Mouse (Mus musculus) heart, embryonic 15.5 days (tissue): Measurements from ENCODE around the gene Rnf217. TPM values are rescaled to one million over a fixed set of nuclear protein-coding genes. Genes with fewer than 3 reads are reported as not detected.

Experiments
- ATAC-seq: fragments of 200-750 bp; cut with Nextera tagmentation; replicated peaks from 2 replicates; pipeline ENCODE4 v1.8.0; 2017; ENCODE audit warnings: low read depth, moderate TSS enrichment; ENCODE audit not compliant: insufficient number of reproducible peaks, insufficient read depth, low FRiP score
- H3K27ac ChIP-seq: fragments of 300-500 bp; sonication (generic); 2 replicates; pipeline ENCODE4 v1.5.1; 2015; ENCODE audit warnings: mild to moderate bottlenecking, inconsistent platforms
- H3K27me3 ChIP-seq: fragments of 300-500 bp; sonication (generic); 2 replicates; pipeline ENCODE4 v1.6.1; 2015; ENCODE audit warnings: inconsistent platforms
- H3K36me3 ChIP-seq: fragments of 300-500 bp; sonication (generic); 2 replicates; pipeline ENCODE4 v1.6.1; 2015; ENCODE audit warnings: mild to moderate bottlenecking, inconsistent platforms
- H3K4me1 ChIP-seq: fragments of 300-500 bp; sonication (generic); replicated peaks from 2 replicates; pipeline ENCODE4 v1.6.1; 2015; ENCODE audit warnings: inconsistent platforms
- H3K4me2 ChIP-seq: fragments of 300-500 bp; sonication (generic); 2 replicates; pipeline ENCODE4 v1.6.1; 2015; ENCODE audit warnings: inconsistent platforms, mild to moderate bottlenecking, moderate library complexity
- H3K4me3 ChIP-seq: fragments of 300-500 bp; sonication (generic); 2 replicates; pipeline ENCODE4 v1.5.1; 2015; ENCODE audit warnings: mild to moderate bottlenecking, inconsistent platforms
- H3K9ac ChIP-seq: fragments of 300-500 bp; sonication (generic); 2 replicates; pipeline ENCODE4 v1.6.1; 2015; ENCODE audit warnings: mild to moderate bottlenecking, inconsistent platforms
- H3K9me3 ChIP-seq: fragments of 300-500 bp; sonication (generic); replicated peaks from 2 replicates; pipeline ENCODE4 v1.6.1; 2016; ENCODE audit warnings: inconsistent platforms
- WGBS: fragments of 180-500 bp; shearing (Covaris S2); methylation state at CpG from one replicate; pipeline ENCODE4 v1.1.7; 2015; ENCODE audit warnings: mixed read lengths; 5-methylcytosine and 5-hydroxymethylcytosine counted together
- polyA plus RNA-seq: library from polyadenylated mRNA; unstranded; fragments of >200 nt; fragmentation: Nextera tagmentation; extraction: Ambion mirVana; gene quantifications from 2 replicates; pipeline ENCODE4 v1.2.1, GENCODE M21; 2015

Gene Rnf217
- polyA plus RNA-seq, 1 experiment from 2014 or later: 0.88 TPM

DNA sequence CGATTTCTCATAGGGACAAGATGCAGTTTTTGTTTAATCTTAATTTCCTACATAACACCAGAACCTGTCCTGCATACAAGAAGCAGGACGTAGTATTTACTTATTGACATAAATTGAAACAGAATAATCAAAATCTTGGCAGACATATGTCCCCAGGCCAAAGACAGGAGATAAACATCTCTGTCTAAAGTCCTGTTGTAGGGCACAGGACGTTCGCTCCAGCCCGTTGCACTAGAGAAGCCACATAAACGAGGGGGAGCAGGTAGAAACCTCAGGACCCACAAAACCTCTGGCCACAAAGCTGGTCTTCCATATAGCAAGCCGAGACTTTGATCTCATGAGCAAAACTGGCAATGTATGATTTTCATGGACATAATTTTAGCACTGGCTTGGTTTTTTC, 57.1 kb downstream of the Rnf217 start:
- Histone ChIP-seq H3K9ac (no peak overlapping the region), H3K27ac (no peak overlapping the region), H3K9me3 (no peaks in the 10 kb centered on the region), H3K4me2 (no peak overlapping the region), H3K4me1 (no peaks in the 10 kb centered on the region), H3K36me3 (no peaks in the 10 kb centered on the region), H3K4me3 (no peak overlapping the region), H3K27me3 (no peaks in the 10 kb centered on the region)
- 73% methylated on average over 7 of the region's 7 CpGs for WGBS
- no peak for ATAC-seq

DNA sequence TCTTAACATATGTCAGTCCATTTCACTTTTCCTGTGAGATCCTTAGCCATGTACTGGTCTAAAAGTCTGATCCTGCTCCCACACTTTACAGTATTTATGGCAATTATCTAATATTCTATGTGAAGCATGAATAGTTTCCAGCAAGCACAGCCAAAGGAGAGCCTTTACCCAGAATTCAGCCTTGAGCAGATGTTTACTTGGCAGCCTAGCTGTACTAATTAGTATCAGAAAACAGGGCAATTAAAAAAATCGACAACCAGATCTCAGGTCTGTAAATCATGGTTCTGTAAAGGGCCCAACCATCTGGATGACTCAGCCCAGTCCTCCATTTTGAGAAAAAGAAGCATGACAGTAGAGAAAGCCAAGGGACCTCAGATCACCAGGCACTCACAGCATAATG, 57.6 kb downstream of the Rnf217 start:
- Histone ChIP-seq H3K4me1 (no peaks in the 10 kb centered on the region), H3K9ac (no peak overlapping the region), H3K9me3 (no peaks in the 10 kb centered on the region), H3K36me3 (no peaks in the 10 kb centered on the region), H3K4me2 (no peak overlapping the region), H3K27me3 (no peaks in the 10 kb centered on the region), H3K27ac (no peak overlapping the region), H3K4me3 (no peak overlapping the region)
- WGBS: 80% methylated on average over 1 of the region's 1 CpGs
- ATAC-seq: no peak

DNA sequence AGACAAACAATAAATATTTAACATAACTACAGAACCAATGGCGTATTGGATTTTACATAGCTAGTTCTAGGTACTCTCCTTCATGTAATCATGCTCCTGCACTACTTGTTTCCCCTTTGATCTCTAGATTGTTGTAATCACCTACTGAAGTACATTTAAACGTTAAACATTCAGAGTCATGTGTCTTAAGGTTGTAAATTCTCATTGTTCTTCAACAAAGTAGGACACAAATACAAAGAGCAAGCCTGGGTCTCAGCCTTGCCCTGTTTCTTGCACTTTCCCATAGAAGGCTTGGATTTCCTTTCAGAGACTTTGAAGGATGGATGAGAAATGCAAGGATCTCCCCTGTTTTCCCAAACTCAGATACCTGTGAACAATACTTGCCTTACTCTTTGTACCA, 61.8 kb downstream of the Rnf217 start:
- Histone ChIP-seq H3K27ac (no peak overlapping the region), H3K9me3 (no peaks in the 10 kb centered on the region), H3K36me3 (no peaks in the 10 kb centered on the region), H3K4me1 (0 out of 2 replicates have a peak, but pooled peaks cover 2% of the 10 kb centered on the region), H3K9ac (no peak overlapping the region), H3K27me3 (no peaks in the 10 kb centered on the region), H3K4me2 (no peak overlapping the region), H3K4me3 (no peak overlapping the region)
- 58% methylated on average over 2 of the region's 2 CpGs for WGBS
- no peak for ATAC-seq

GRCm38 (mm10) chr10:31544149-31544942, 64.6 kb downstream of the Rnf217 start:
- Histone ChIP-seq H3K4me2 (no peak overlapping the region), H3K9me3 (no peaks in the 10 kb centered on the region), H3K36me3 (no peaks in the 10 kb centered on the region), H3K4me1 (0 out of 2 replicates have a peak, but pooled peaks cover 2% of the 10 kb centered on the region), H3K27ac (no peak overlapping the region), H3K4me3 (no peak overlapping the region), H3K9ac (no peak overlapping the region), H3K27me3 (no peaks in the 10 kb centered on the region)
- ATAC-seq: no peak
- 84% methylated on average over 6 of the region's 6 CpGs for WGBS

DNA sequence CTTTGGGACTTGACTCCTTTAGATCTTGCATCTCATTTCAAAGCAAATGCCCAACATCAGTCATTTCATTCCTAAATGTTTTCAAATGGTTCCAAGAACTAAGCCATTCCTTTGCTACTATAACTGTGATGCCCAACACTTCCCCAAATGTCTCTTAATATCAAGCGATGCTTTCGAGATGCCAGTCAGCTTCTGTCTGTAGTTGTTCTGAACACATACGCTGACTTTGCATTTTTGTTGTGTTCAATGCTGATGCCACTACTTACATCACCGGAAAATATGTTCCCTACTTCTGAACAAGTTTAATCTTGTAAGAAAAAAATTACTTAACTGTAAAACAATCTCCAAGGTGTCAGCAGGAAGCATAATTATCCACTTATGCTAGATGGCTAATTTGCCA, 68.5 kb downstream of the Rnf217 start:
- H3K4me1 ChIP-seq: peaks cover 15% of the 10 kb centered on the region
- no peak overlapping the region for H3K4me2 ChIP-seq
- H3K9me3 ChIP-seq: no peaks in the 10 kb centered on the region
- H3K27ac ChIP-seq: no peak overlapping the region
- WGBS: 90% methylated on average over 4 of the region's 4 CpGs
- no peaks in the 10 kb centered on the region for H3K27me3 ChIP-seq
- H3K4me3 ChIP-seq: no peak overlapping the region
- no peaks in the 10 kb centered on the region for H3K36me3 ChIP-seq
- no peak for ATAC-seq
- H3K9ac ChIP-seq: no peak overlapping the region

GRCm38 (mm10) chr10:31539351-31539750, 69.6 kb downstream of the Rnf217 start:
- Histone ChIP-seq H3K9ac (no peak overlapping the region), H3K27ac (no peak overlapping the region), H3K4me2 (no peak overlapping the region), H3K27me3 (no peaks in the 10 kb centered on the region), H3K4me1 (peaks cover 15% of the 10 kb centered on the region), H3K4me3 (no peak overlapping the region), H3K9me3 (no peaks in the 10 kb centered on the region), H3K36me3 (no peaks in the 10 kb centered on the region)
- WGBS: 83% methylated on average over 2 of the region's 2 CpGs
- ATAC-seq: no peak

DNA sequence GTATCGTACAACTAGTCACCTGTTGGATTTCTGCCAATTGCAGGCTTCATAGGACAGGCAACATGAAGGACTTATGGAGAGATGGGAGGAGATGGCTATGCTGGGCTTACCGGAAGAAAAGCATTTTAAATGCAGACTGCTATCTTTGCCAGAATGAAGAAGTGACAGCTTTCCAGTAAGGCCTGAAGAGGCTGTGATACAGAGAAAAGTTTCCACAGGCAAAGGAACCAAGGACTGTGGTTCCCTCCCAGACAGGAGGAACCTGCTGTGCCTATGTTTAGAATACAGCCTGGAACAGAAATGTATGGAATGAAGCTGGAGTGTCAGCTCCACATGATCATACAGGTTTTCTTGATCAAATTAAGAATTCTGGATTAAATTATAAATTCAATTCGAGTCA, 70.3 kb downstream of the Rnf217 start:
- Histone ChIP-seq H3K9me3 (no peaks in the 10 kb centered on the region), H3K27me3 (no peaks in the 10 kb centered on the region), H3K9ac (no peak overlapping the region), H3K27ac (peak overlapping the region; percentile 34; the same call in 1 of the 2 replicates), H3K36me3 (no peaks in the 10 kb centered on the region), H3K4me3 (no peak overlapping the region), H3K4me1 (peaks cover 15% of the 10 kb centered on the region), H3K4me2 (no peak overlapping the region)
- WGBS: 57% methylated on average over 3 of the region's 3 CpGs
- no peak for ATAC-seq

DNA sequence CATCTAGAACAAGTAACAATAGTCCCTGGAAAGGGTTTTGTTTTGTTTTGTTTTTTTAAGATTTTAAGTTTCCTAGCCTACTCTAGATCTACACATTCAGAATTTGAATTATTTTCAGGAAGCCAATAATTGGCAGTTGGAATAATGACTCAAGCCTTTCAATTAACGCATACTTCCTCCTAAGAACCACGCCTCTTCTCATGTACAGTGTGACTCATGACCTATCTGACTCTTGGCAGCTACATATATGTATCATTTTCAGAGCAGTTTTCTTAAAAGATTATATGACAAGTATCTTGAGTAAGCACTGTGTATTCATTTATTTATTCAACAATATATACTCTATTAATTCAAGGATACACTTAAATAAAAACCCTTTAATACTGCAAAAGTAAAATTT, 70.7 kb downstream of the Rnf217 start:
- Histone ChIP-seq H3K9me3 (no peaks in the 10 kb centered on the region), H3K4me1 (peaks cover 15% of the 10 kb centered on the region), H3K27ac (no peak overlapping the region), H3K27me3 (no peaks in the 10 kb centered on the region), H3K36me3 (no peaks in the 10 kb centered on the region), H3K4me3 (no peak overlapping the region), H3K4me2 (no peak overlapping the region), H3K9ac (no peak overlapping the region)
- 78% methylated on average over 2 of the region's 2 CpGs for WGBS
- ATAC-seq: no peak

DNA sequence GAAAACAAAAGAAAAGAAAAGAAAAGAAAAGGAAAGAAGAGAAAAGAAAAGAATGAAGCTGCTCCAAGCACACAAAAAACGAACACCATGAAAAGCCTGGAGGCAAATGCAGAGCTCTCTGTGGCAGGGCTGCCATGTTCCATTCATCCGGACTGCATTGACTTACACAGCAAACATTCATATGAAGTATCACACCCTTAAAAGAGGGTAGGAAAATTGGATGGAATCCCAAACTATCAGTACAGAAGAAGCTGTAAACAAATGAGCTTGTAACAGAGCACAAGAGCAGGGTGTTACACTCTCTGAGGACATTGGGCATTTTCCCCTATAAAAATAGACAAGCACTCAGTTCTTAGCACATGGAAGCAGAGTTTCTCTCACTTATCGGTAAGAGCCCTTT, 71.8 kb downstream of the Rnf217 start:
- no peak overlapping the region for H3K4me2 ChIP-seq
- H3K9me3 ChIP-seq: no peaks in the 10 kb centered on the region
- no peaks in the 10 kb centered on the region for H3K36me3 ChIP-seq
- no peaks in the 10 kb centered on the region for H3K27me3 ChIP-seq
- no peak for ATAC-seq
- no peak overlapping the region for H3K27ac ChIP-seq
- peaks cover 13% of the 10 kb centered on the region for H3K4me1 ChIP-seq
- H3K9ac ChIP-seq: no peak overlapping the region
- 63% methylated on average over 3 of the region's 3 CpGs for WGBS
- H3K4me3 ChIP-seq: no peak overlapping the region

DNA sequence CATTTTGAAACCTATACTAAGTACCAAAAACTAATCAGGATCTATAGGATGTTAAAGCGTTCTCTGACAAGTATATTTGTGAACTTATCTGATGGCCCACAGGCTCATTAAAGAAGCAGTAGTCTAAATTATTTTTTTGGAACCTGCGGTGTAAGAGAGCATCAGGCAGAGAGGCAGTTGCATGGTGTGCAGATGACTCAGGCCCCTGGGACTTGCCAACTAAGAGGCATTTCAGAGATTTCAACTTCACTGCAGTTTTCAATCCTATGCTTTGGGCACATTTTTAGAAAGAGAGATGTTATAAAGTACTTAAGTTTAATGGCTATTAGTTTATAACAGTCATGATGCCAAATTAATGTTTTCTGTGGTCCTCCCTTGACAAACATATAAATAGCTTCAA, 73.9 kb downstream of the Rnf217 start:
- no peaks in the 10 kb centered on the region for H3K27me3 ChIP-seq
- H3K4me3 ChIP-seq: no peak overlapping the region
- H3K9ac ChIP-seq: no peak overlapping the region
- H3K4me2 ChIP-seq: no peak overlapping the region
- no peak overlapping the region for H3K27ac ChIP-seq
- H3K9me3 ChIP-seq: no peaks in the 10 kb centered on the region
- ATAC-seq: no peak
- H3K36me3 ChIP-seq: no peaks in the 10 kb centered on the region
- H3K4me1 ChIP-seq: peaks cover 13% of the 10 kb centered on the region
- WGBS: 90% methylated on average over 2 of the region's 2 CpGs

DNA sequence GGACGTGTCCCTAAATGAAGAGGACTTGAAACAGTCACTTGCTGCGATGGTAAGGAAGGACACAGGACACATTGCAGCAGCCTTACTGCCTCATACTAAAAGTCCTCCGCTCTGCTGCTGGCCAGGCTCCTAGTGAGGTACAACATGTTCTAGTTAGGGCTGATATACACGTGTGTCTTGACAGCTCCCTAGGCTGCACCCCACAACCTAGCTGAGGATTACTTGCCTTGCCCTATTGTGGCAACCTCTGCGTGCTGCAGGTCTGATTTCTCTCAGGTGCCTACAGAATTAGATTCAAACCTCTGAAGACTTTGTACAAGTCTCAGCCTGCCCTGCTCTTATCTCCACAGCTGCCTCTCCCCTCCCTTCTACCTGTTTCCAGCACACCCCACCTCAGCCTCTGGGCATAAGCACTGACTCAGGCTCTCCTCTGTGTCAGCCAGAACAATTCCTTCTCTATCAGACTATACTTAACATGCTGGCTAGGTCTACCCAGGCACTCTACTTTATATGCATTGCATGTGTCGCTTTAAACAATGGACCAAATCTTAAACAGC, 75.6 kb downstream of the Rnf217 start:
- no peak for ATAC-seq
- H3K4me3 ChIP-seq: no peak overlapping the region
- no peaks in the 10 kb centered on the region for H3K36me3 ChIP-seq
- no peak overlapping the region for H3K4me2 ChIP-seq
- H3K4me1 ChIP-seq: peaks cover 7% of the 10 kb centered on the region
- no peak overlapping the region for H3K9ac ChIP-seq
- H3K27me3 ChIP-seq: no peaks in the 10 kb centered on the region
- H3K27ac ChIP-seq: no peak overlapping the region
- 80% methylated on average over 6 of the region's 6 CpGs for WGBS
- H3K9me3 ChIP-seq: no peaks in the 10 kb centered on the region

GRCm38 (mm10) chr10:31532782-31533181, 76.2 kb downstream of the Rnf217 start:
- no peak overlapping the region for H3K27ac ChIP-seq
- no peak overlapping the region for H3K4me3 ChIP-seq
- H3K36me3 ChIP-seq: no peaks in the 10 kb centered on the region
- ATAC-seq: no peak
- 78% methylated on average over 2 of the region's 2 CpGs for WGBS
- H3K4me1 ChIP-seq: peaks cover 6% of the 10 kb centered on the region
- no peak overlapping the region for H3K4me2 ChIP-seq
- H3K27me3 ChIP-seq: no peaks in the 10 kb centered on the region
- H3K9ac ChIP-seq: no peak overlapping the region
- no peaks in the 10 kb centered on the region for H3K9me3 ChIP-seq
